Mouse (Mus musculus): ENCODE results near the gene Sdr9c7.
"Not testable (repeated sequence)": the region's sequence is repeated elsewhere in the genome, so short reads cannot be mapped to it uniquely, and the experiment has no call there.

Gene Sdr9c7

GRCm38 (mm10) chr10:127907386-127907951 lies 9.2 kb downstream of the Sdr9c7 start:
- DNase-seq (ENCODE audit: low spot score), result no peak

- no peak for DNase-seq (ENCODE audit: low spot score)
Observed at GRCm38 (mm10) chr10:127915578-127915977, 17.3 kb downstream of the Sdr9c7 start.

GRCm38 (mm10) chr10:127917183-127917582 lies 18.9 kb downstream of the Sdr9c7 start:
- DNase-seq (ENCODE audit: low spot score), result not testable (repeated sequence)

- no peak for DNase-seq (ENCODE audit: low spot score)
Observed at GRCm38 (mm10) chr10:127917651-127918050, 19.3 kb downstream of the Sdr9c7 start.

- DNase-seq (ENCODE audit: low spot score), result no peak
Observed at GRCm38 (mm10) chr10:127922241-127922640, 23.9 kb downstream of the Sdr9c7 start.

GRCm38 (mm10) chr10:127923024-127923423 lies 24.7 kb downstream of the Sdr9c7 start:
- DNase-seq (ENCODE audit: low spot score), result no peak

- no peak for DNase-seq (ENCODE audit: low spot score)
Observed at GRCm38 (mm10) chr10:127924597-127925378, 26.5 kb downstream of the Sdr9c7 start.

- no peak for DNase-seq (ENCODE audit: low spot score)
Observed at GRCm38 (mm10) chr10:127927737-127928136, 29.4 kb downstream of the Sdr9c7 start.

- DNase-seq (ENCODE audit: low spot score), result no peak
Observed at GRCm38 (mm10) chr10:127932290-127932926, 34.1 kb downstream of the Sdr9c7 start.

- DNase-seq (ENCODE audit: low spot score), result peak; percentile 10
Observed at GRCm38 (mm10) chr10:127936271-127936670, 38.0 kb downstream of the Sdr9c7 start.

GRCm38 (mm10) chr10:127936747-127937409 lies 38.6 kb downstream of the Sdr9c7 start:
- DNase-seq (ENCODE audit: low spot score), result no peak

GRCm38 (mm10) chr10:127937428-127938010 lies 39.2 kb downstream of the Sdr9c7 start:
- DNase-seq (ENCODE audit: low spot score), result peak; percentile 41

GRCm38 (mm10) chr10:127939667-127940066 lies 41.3 kb downstream of the Sdr9c7 start:
- not testable (repeated sequence) for DNase-seq (ENCODE audit: low spot score)

- no peak for DNase-seq (ENCODE audit: low spot score)
Observed at GRCm38 (mm10) chr10:127945432-127946064, 47.2 kb downstream of the Sdr9c7 start.

- no peak for DNase-seq (ENCODE audit: low spot score)
Observed at GRCm38 (mm10) chr10:127949596-127950130, 51.3 kb downstream of the Sdr9c7 start.

- no peak for DNase-seq (ENCODE audit: low spot score)
Observed at GRCm38 (mm10) chr10:127951390-127951789, 53.1 kb downstream of the Sdr9c7 start.

GRCm38 (mm10) chr10:127951821-127952220 lies 53.5 kb downstream of the Sdr9c7 start:
- no peak for DNase-seq (ENCODE audit: low spot score)

GRCm38 (mm10) chr10:127955034-127955433 lies 56.7 kb downstream of the Sdr9c7 start:
- no peak for DNase-seq (ENCODE audit: low spot score)

- DNase-seq (ENCODE audit: low spot score), result peak; percentile 46
Observed at GRCm38 (mm10) chr10:127956168-127956816, 58.0 kb downstream of the Sdr9c7 start.

GRCm38 (mm10) chr10:127959161-127959679 lies 60.9 kb downstream of the Sdr9c7 start:
- no peak for DNase-seq (ENCODE audit: low spot score)

All from ovary, postnatal 10 days (tissue).